Mouse (Mus musculus) kidney, adult 2 months (tissue): ENCODE data around the gene 7420426K07Rik. TPM values are rescaled to one million over a fixed set of nuclear protein-coding genes. Genes with fewer than 3 reads are reported as not detected.

ENCODE experiments used
- DNase-seq: peaks from one replicate; pipeline ENCODE4 v3.0.0; 2021
- H3K27ac ChIP-seq: fragments of 200-500 bp; 2 replicates; pipeline ENCODE4 v1.5.1; 2012; ENCODE audit warnings: low read depth, low read length, control low read depth, inconsistent platforms; ENCODE audit not compliant: insufficient read depth
- H3K27me3 ChIP-seq: fragments of 200-500 bp; replicated peaks from 2 replicates; pipeline ENCODE4 v1.6.1; 2012; ENCODE audit warnings: mild to moderate bottlenecking, moderate library complexity, low read length, inconsistent platforms; ENCODE audit not compliant: control insufficient read depth, insufficient read depth
- H3K36me3 ChIP-seq: fragments of 200-500 bp; 2 replicates; pipeline ENCODE4 v1.6.1; 2012; ENCODE audit warnings: mild to moderate bottlenecking, moderate library complexity, low read length, inconsistent platforms; ENCODE audit not compliant: control insufficient read depth, insufficient read depth
- H3K4me1 ChIP-seq: fragments of 200-500 bp; 2 replicates; pipeline ENCODE4 v1.6.1; 2011; ENCODE audit warnings: low read length; ENCODE audit not compliant: control insufficient read depth, insufficient read depth
- H3K4me3 ChIP-seq: fragments of 200-500 bp; 2 replicates; pipeline ENCODE4 v1.5.1; 2011; ENCODE audit warnings: mild to moderate bottlenecking, low read depth, low read length, control low read depth; ENCODE audit not compliant: insufficient read depth
- CTCF ChIP-seq: fragments of 200-500 bp; conservative IDR thresholded peaks from 2 replicates; pipeline ENCODE4 v1.5.1; 2011; ENCODE audit warnings: low read depth, mild to moderate bottlenecking, control low read depth, low read length, moderate library complexity, mixed read lengths; ENCODE audit not compliant: insufficient read depth, insufficient read length
- POLR2A ChIP-seq: fragments of 200-500 bp; IDR thresholded peaks from one replicate; pipeline ENCODE4 v1.6.1; 2011; ENCODE audit warnings: low read depth, low read length, control low read depth
- WGBS: fragments of 180-500 bp; shearing (Covaris S2); methylation state at CpG from one replicate; pipeline ENCODE4 v1.1.7; 2018; 5-methylcytosine and 5-hydroxymethylcytosine counted together
- polyA plus RNA-seq: library from polyadenylated mRNA; depleted of rRNA; stranded (reverse); fragments of >200 nt; gene quantifications from 2 replicates; pipeline ENCODE4 v1.2.3, GENCODE M21; 2012; rRNA removed

7420426K07Rik gene
- not detected in 2 replicates for polyA plus RNA-seq

GRCm38 (mm10) chr9:98902819-98903218, at the start of gene 7420426K07Rik:
TSS of gene 7420426K07Rik (plus strand) at chr9:98903119.
- H3K36me3 ChIP-seq: no peaks in the 10 kb centered on the region
- 92% methylated on average over 2 of the region's 2 CpGs for WGBS
- TF ChIP-seq POLR2A (no peak), CTCF (no peak)

GRCm38 (mm10) chr9:98856210-98856609, 46.7 kb upstream of the 7420426K07Rik start, which contains the start of gene Prr23a2:
TSS of gene Prr23a2 (plus strand) at chr9:98856494.
- TF ChIP-seq POLR2A (no peak), CTCF (no peak)
- Histone ChIP-seq H3K4me3 (no peak within 1 kb of the TSS), H3K4me1 (no peaks in the 10 kb centered on the region), H3K27me3 (no peaks in the 10 kb centered on the region), H3K27ac (no peak within 1 kb of the TSS), H3K36me3 (no peaks in the 10 kb centered on the region)
- WGBS: 78% methylated on average over 18 of the region's 18 CpGs
- no peak for DNase-seq

More at GRCm38 (mm10) chr9:98902819-98903218, at the start of gene 7420426K07Rik:
- no peak for DNase-seq
- Histone ChIP-seq H3K27ac (no peak within 1 kb of the TSS), H3K27me3 (no peaks in the 10 kb centered on the region), H3K4me1 (no peaks in the 10 kb centered on the region), H3K4me3 (no peak within 1 kb of the TSS)

- no peak for DNase-seq
- no peak overlapping the region for H3K27ac ChIP-seq
- H3K27me3 ChIP-seq: no peaks in the 10 kb centered on the region
- no peak overlapping the region for H3K4me3 ChIP-seq
- TF ChIP-seq POLR2A (no peak), CTCF (peak; percentile 44)
- no peaks in the 10 kb centered on the region for H3K4me1 ChIP-seq
- no peaks in the 10 kb centered on the region for H3K36me3 ChIP-seq
- 74% methylated on average over 3 of the region's 3 CpGs for WGBS
Observed at GRCm38 (mm10) chr9:98863463-98863862, 39.5 kb upstream of the 7420426K07Rik start.

- Histone ChIP-seq H3K36me3 (no peaks in the 10 kb centered on the region), H3K4me1 (no peaks in the 10 kb centered on the region), H3K27me3 (no peaks in the 10 kb centered on the region), H3K27ac (no peak within 1 kb of the TSS), H3K4me3 (no peak within 1 kb of the TSS)
- TF ChIP-seq POLR2A: no peak
- TF ChIP-seq CTCF: no peak
- 69% methylated on average over 22 of the region's 22 CpGs for WGBS
- DNase-seq: no peak
Observed at GRCm38 (mm10) chr9:98864571-98864970, 38.3 kb upstream of the 7420426K07Rik start, which contains the start of gene Prr23a3. TSS of gene Prr23a3 (plus strand) at chr9:98864767.

GRCm38 (mm10) chr9:98901486-98901885, 1.4 kb upstream of the 7420426K07Rik start:
- 84% methylated on average over 1 of the region's 1 CpGs for WGBS
- H3K4me1 ChIP-seq: no peaks in the 10 kb centered on the region
- H3K27me3 ChIP-seq: no peaks in the 10 kb centered on the region
- H3K4me3 ChIP-seq: no peak overlapping the region
- DNase-seq: no peak
- no peak overlapping the region for H3K27ac ChIP-seq
- no peaks in the 10 kb centered on the region for H3K36me3 ChIP-seq
- TF ChIP-seq POLR2A: no peak
- no peak for TF ChIP-seq CTCF

- Histone ChIP-seq H3K27ac (no peak overlapping the region), H3K27me3 (no peaks in the 10 kb centered on the region), H3K4me3 (no peak overlapping the region), H3K36me3 (no peaks in the 10 kb centered on the region), H3K4me1 (no peaks in the 10 kb centered on the region)
- DNase-seq: no peak
- WGBS: 90% methylated on average over 5 of the region's 5 CpGs
- TF ChIP-seq CTCF: no peak
- no peak for TF ChIP-seq POLR2A
Observed at GRCm38 (mm10) chr9:98920629-98921523, 18.0 kb downstream of the 7420426K07Rik start.

GRCm38 (mm10) chr9:98923119-98923518, 20.2 kb downstream of the 7420426K07Rik start:
- Histone ChIP-seq H3K4me1 (no peaks in the 10 kb centered on the region), H3K4me3 (no peak overlapping the region), H3K27ac (no peak overlapping the region), H3K36me3 (no peaks in the 10 kb centered on the region), H3K27me3 (no peaks in the 10 kb centered on the region)
- no peak for DNase-seq
- WGBS: 47% methylated on average over 6 of the region's 6 CpGs
- TF ChIP-seq CTCF: no peak
- no peak for TF ChIP-seq POLR2A
